Mouse (Mus musculus) lung, embryonic 14.5 days (tissue): ENCODE measurements around the gene Pink1. TPM values are rescaled to one million over a fixed set of nuclear protein-coding genes. Genes with fewer than 3 reads are reported as not detected.
"Not testable (repeated sequence)": the region's sequence is repeated elsewhere in the genome, so short reads cannot be mapped to it uniquely, and the experiment has no call there.

ENCODE experiments used
- ATAC-seq: fragments of 200-750 bp; cut with Nextera tagmentation; 2 replicates; pipeline ENCODE4 v1.8.0; 2017; ENCODE audit warnings: mild to moderate bottlenecking, moderate TSS enrichment, moderate library complexity; ENCODE audit not compliant: insufficient read depth
- DNase-seq: peaks from one replicate; pipeline ENCODE4 v3.0.0-alpha.2; 2015
- H3K27ac ChIP-seq: fragments of 300-500 bp; sonication (generic); 2 replicates; pipeline ENCODE4 v1.5.1; 2014; ENCODE audit warnings: low read depth, mild to moderate bottlenecking, moderate library complexity
- H3K27me3 ChIP-seq: fragments of 300-500 bp; sonication (generic); 2 replicates; pipeline ENCODE4 v1.6.1; 2014; ENCODE audit warnings: low read length, control low read depth; ENCODE audit not compliant: insufficient read depth
- H3K36me3 ChIP-seq: fragments of 300-500 bp; sonication (generic); 2 replicates; pipeline ENCODE4 v1.6.1; 2014; ENCODE audit warnings: control low read depth; ENCODE audit not compliant: insufficient read depth
- H3K4me1 ChIP-seq: fragments of 300-500 bp; sonication (generic); 2 replicates; pipeline ENCODE4 v1.6.1; 2014; ENCODE audit warnings: antibody characterized with exemption, control low read depth; ENCODE audit not compliant: insufficient read depth
- H3K4me2 ChIP-seq: fragments of 300-500 bp; sonication (generic); 2 replicates; pipeline ENCODE4 v1.6.1; 2014; ENCODE audit warnings: mild to moderate bottlenecking
- H3K4me3 ChIP-seq: fragments of 300-500 bp; sonication (generic); 2 replicates; pipeline ENCODE4 v1.5.1; 2014; ENCODE audit warnings: low read depth, low read length
- H3K9ac ChIP-seq: fragments of 300-500 bp; sonication (generic); 2 replicates; pipeline ENCODE4 v1.6.1; 2014
- H3K9me3 ChIP-seq: fragments of 300-500 bp; sonication (generic); 2 replicates; pipeline ENCODE4 v1.6.1; 2016; ENCODE audit warnings: low read depth, low read length, control low read depth
- CTCF ChIP-seq: IDR thresholded peaks from 2 replicates; pipeline ENCODE4 v1.5.1; 2016; ENCODE audit warnings: antibody characterized with exemption, low read depth
- WGBS: fragments of 180-500 bp; shearing (Covaris S2); extraction: QIAGEN DNeasy Blood & Tissue Kit; methylation state at CpG from one replicate; pipeline ENCODE4 v1.1.7; 2014; 5-methylcytosine and 5-hydroxymethylcytosine counted together
- polyA plus RNA-seq: library from polyadenylated mRNA; unstranded; fragments of >200 nt; fragmentation: Nextera tagmentation; extraction: Ambion mirVana; gene quantifications from 2 replicates; pipeline ENCODE4 v1.2.1, GENCODE M21; 2014

The Pink1 gene
- polyA plus RNA-seq, 1 experiment from 2014 or later: 22.2 TPM

GRCm38 (mm10) chr4:138333135-138333534 lies 7.0 kb upstream of the Pink1 start:
- TF ChIP-seq CTCF: no peak
- Histone ChIP-seq H3K9ac (no peak overlapping the region), H3K4me3 (no peak overlapping the region), H3K4me2 (no peak overlapping the region), H3K4me1 (no peaks in the 10 kb centered on the region), H3K9me3 (no peaks in the 10 kb centered on the region), H3K27ac (no peak overlapping the region), H3K36me3 (no peaks in the 10 kb centered on the region), H3K27me3 (no peaks in the 10 kb centered on the region)
- DNase-seq (no peak), ATAC-seq (no peak)
- 77% methylated on average over 4 of the region's 4 CpGs for WGBS

GRCm38 (mm10) chr4:138331647-138332046 lies 5.5 kb upstream of the Pink1 start:
- H3K36me3 ChIP-seq: no peaks in the 10 kb centered on the region
- no peak overlapping the region for H3K27ac ChIP-seq
- H3K9ac ChIP-seq: no peak overlapping the region
- no peaks in the 10 kb centered on the region for H3K27me3 ChIP-seq
- H3K4me1 ChIP-seq: no peaks in the 10 kb centered on the region
- no peak for TF ChIP-seq CTCF
- DNase-seq (no peak), ATAC-seq (no peak)
- no peak overlapping the region for H3K4me2 ChIP-seq
- no peaks in the 10 kb centered on the region for H3K9me3 ChIP-seq
- H3K4me3 ChIP-seq: no peak overlapping the region
- WGBS: 70% methylated on average over 9 of the region's 9 CpGs

GRCm38 (mm10) chr4:138330264-138330671 lies 4.2 kb upstream of the Pink1 start:
- no peak overlapping the region for H3K4me3 ChIP-seq
- no peak overlapping the region for H3K9ac ChIP-seq
- H3K9me3 ChIP-seq: no peaks in the 10 kb centered on the region
- WGBS: 17% methylated on average over 15 of the region's 15 CpGs
- no peaks in the 10 kb centered on the region for H3K4me1 ChIP-seq
- H3K27me3 ChIP-seq: no peaks in the 10 kb centered on the region
- TF ChIP-seq CTCF: no peak
- no peak for DNase-seq
- no peak for ATAC-seq
- H3K4me2 ChIP-seq: no peak overlapping the region
- no peak overlapping the region for H3K27ac ChIP-seq
- H3K36me3 ChIP-seq: no peaks in the 10 kb centered on the region

- no peaks in the 10 kb centered on the region for H3K4me1 ChIP-seq
- peak; percentile 42 for DNase-seq
- peak overlapping the region; percentile 21; the same call in 1 of the 2 replicates for H3K4me3 ChIP-seq
- no peak for ATAC-seq
- H3K9ac ChIP-seq: no peak overlapping the region
- WGBS: 67% methylated on average over 7 of the region's 7 CpGs
- H3K9me3 ChIP-seq: no peaks in the 10 kb centered on the region
- H3K27me3 ChIP-seq: no peaks in the 10 kb centered on the region
- TF ChIP-seq CTCF: no peak
- no peaks in the 10 kb centered on the region for H3K36me3 ChIP-seq
- H3K27ac ChIP-seq: no peak overlapping the region; the same call in 1 of the 2 replicates
- H3K4me2 ChIP-seq: peak overlapping the region; percentile 52
Measured at GRCm38 (mm10) chr4:138327891-138328470, 1.9 kb upstream of the Pink1 start.

GRCm38 (mm10) chr4:138327155-138327554 lies 1.0 kb upstream of the Pink1 start:
- H3K27ac ChIP-seq, ATAC-seq, H3K36me3 ChIP-seq, H3K9me3 ChIP-seq, H3K4me3 ChIP-seq, H3K4me1 ChIP-seq, H3K4me2 ChIP-seq, H3K27me3 ChIP-seq, H3K9ac ChIP-seq: not testable (repeated sequence)
- peak; percentile 37 for DNase-seq
- 68% methylated on average over 7 of the region's 12 CpGs for WGBS

GRCm38 (mm10) chr4:138325466-138326076 lies 536 bp downstream of the Pink1 start:
- no peaks in the 10 kb centered on the region for H3K4me1 ChIP-seq
- H3K27ac ChIP-seq: peak overlapping the region; percentile 97
- peak overlapping the region; percentile 83 for H3K4me3 ChIP-seq
- H3K9ac ChIP-seq: peak overlapping the region; percentile 89
- peak overlapping the region; percentile 68 for H3K4me2 ChIP-seq
- ATAC-seq (peak; percentile 89), DNase-seq (peak; percentile 95)
- no peaks in the 10 kb centered on the region for H3K36me3 ChIP-seq
- no peaks in the 10 kb centered on the region for H3K27me3 ChIP-seq
- 1% methylated on average over 45 of the region's 45 CpGs for WGBS
- no peak for TF ChIP-seq CTCF
- H3K9me3 ChIP-seq: no peaks in the 10 kb centered on the region

GRCm38 (mm10) chr4:138324451-138324850 lies 1.7 kb downstream of the Pink1 start:
- Histone ChIP-seq H3K9ac (no peak overlapping the region), H3K9me3 (no peaks in the 10 kb centered on the region), H3K27me3 (no peaks in the 10 kb centered on the region), H3K4me3 (no peak overlapping the region), H3K4me1 (no peaks in the 10 kb centered on the region), H3K27ac (no peak overlapping the region), H3K36me3 (no peaks in the 10 kb centered on the region), H3K4me2 (no peak overlapping the region)
- 92% methylated on average over 3 of the region's 3 CpGs for WGBS
- DNase-seq: no peak
- no peak for TF ChIP-seq CTCF
- no peak for ATAC-seq
